Mouse (Mus musculus) WW6 (cell line): ENCODE results near the gene Fam234b.
A peak's percentile ranks its signal among the peaks of the same experiment; 100 is the strongest.

ENCODE experiments used
- DNase-seq: peaks from one replicate; pipeline ENCODE4 v3.0.0-alpha.2; 2013; ENCODE audit warnings: low read depth, low spot score

Gene Fam234b

DNA sequence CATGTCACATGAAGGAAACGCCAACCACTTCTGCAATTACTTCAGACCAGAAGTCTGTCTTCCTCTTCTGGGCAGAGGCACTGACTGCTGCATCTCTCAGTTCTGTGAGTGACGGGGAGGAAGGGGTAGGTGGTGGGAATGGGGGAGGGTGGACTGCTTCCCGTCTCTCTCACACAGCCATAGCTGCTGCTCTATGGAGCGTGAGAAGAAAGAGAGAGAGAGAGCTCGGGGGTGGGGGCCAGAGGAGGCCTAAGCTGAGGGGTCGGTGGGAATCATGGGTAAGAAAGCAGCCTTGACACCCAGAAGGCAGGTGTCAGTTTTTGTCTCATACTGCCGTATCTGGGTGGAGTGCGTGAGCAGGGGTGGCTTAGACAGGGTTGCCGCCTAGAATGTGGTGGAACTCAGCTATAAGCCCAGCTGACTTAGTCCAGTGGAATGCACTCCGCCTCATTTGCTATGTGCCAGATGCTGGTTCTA, 30.7 kb downstream of the Fam234b start:
- DNase-seq: no peak

DNA sequence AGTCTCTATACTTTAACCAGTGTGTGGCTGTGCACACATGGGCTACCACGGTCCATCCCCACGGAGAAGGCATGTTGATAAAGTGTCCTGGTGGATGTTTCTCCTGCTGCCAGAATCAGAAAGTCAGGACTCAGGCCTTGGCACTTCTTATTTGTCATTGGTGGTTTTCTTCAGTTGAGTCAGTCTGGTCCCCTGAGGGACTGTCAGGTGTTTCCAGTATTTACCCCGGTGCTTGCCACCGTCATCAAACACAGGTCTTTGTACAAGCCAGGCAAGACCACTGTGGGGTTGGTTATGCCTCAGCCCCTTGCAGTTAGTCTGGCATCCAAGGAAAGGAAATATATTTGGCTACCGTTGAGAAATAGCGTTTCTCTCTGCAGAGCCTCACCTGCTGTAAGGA, 32.8 kb downstream of the Fam234b start:
- DNase-seq: no peak

DNA sequence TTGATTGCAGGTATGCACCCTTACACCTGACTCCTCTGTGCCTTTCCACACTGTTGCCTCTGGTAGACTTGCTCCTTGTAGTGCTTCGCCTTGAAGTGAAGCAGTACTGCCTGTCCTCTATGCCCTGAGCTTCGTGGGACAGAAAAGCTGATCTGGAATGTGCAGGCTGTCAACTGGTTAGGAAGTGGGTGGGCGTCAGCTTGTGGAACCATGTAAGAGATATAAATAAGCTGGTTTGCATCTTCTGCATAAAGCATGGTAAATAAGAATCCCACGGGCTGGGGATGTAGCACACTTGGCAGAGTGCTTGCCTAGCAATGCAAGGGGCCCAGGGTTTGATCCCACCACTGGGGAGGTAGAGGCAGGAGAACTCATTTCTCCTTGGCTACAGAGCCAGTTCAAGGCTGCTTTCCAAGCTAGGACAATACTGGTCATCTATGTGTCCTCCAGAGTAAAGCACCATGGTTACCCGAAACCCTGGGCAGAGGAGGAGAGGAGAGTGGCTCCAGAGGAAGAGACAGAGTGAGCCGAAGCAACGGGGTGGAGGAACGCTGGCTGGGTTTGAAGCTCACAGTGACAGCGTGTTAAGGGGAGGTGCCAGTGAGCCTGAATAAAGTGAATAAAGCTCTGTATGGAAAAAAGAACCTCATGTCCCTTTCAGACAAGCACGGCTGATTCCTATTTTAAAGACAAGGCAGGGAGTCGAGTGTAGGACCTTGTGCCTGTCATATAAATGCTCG, 34.8 kb downstream of the Fam234b start:
- no peak for DNase-seq

- DNase-seq: no peak
Measured at GRCm38 (mm10) chr6:135235742-135236141, 38.0 kb downstream of the Fam234b start.

DNA sequence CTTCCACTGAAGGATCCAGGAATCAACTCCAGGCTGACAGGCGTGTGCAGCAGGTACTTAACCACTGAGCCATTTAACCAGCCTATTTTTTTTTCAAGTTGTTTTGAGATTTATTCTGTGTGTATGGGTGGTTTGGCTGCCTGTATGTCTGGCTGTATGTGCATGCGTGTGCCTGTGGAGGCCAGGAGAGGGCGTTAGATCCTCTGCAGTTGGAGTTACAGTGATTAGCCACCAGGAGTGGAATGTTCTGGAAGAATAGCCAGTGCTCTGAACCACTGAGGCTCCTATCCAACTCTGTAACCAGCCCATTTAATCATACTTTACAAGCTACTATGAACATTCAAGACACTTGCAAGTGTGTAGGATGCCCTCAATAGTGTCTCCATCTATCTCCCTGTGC, 38.8 kb downstream of the Fam234b start:
- no peak for DNase-seq

DNA sequence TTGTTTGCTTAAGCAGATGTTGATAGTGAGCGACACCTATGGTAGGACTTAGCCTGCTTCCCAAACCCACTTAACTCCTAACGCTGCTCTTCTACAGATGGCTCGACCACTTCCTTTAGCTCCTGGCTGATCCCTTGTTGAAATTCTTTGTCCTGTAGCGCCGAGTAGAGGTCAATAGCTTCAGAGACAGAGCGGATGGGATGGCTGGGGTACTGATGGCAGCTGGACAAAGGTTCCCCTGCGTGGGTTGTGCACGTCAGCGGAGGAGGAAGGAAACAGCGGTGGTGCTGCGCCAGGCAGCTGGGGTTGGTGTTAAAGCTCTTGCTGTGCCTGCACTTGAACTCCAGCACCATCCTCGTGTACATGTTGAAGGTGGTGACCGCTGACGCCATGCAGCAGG, 39.5 kb downstream of the Fam234b start:
- no peak for DNase-seq

GRCm38 (mm10) chr6:135238211-135238610, 40.4 kb downstream of the Fam234b start:
- no peak for DNase-seq

DNA sequence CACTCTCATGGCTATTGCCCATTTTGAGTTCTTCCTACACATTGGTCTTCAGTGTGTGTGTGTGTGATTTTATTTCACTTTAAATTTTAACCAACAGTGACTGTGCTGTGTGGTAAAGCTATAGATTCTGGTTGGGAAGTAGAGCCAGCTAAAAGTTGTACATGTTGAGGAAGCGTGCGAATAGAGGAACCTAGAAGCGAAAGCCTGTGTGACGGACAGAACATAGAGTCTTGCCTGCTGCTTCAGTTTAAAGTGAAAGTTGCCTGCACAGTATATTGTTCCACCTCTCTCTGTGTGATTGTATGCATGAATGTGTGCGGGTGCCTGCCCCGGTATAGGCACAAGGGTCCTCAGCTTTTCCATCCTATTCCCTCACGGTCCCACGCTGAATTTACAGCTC, 42.6 kb downstream of the Fam234b start:
- DNase-seq: no peak

DNA sequence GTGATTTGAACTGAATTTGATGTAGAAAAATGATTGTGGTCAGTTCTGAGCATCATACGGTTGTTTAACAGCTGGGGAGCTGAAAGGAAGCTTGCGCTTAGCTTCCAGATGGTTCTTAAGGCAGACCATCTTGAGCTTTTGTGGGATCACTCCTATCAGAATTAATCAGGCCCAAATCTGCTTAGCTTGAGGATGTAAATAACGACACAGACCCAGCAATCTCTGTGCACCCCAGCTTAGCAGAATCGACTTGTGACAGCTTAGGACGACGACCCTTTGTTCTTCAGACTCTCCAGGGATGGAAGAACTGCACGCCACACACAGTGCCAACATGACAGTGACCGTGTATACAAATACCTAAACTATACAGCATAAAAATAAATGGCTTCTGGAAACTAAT, 47.8 kb downstream of the Fam234b start:
- DNase-seq: no peak

GRCm38 (mm10) chr6:135247861-135248260, 50.1 kb downstream of the Fam234b start:
- DNase-seq: no peak

DNA sequence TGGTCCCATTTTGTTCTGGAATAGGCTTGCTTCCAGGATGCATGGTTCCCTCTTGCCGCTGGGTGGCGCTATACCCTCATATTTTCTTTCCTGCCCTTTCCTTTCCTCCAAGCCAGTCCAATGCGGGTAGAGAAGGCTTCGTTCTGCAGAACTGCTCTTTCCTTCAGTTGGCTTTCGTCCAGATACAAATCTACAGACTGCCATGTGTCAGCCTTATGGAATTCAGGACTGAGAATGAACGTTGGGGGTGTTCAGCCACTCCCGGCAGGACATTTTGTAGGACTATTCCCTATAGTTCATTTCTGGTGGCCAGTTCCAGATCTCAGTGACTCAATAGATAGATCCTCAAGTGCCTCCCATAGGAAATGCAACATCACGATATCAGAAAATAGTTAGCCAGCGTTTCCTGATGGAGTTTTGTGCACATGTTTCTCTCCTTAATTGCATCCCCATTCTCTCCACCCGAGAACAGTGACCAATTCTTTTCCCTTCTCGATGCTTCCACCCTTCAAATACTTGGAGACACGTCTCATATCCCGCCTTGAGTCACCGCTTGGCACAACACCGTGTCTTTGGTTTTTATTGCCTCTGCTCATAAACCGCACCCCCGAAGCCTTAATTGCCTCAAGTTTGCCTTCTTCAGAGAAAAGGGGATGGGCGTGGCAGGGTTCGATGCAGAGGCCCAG, 52.2 kb downstream of the Fam234b start:
- peak; percentile 40 for DNase-seq

GRCm38 (mm10) chr6:135250926-135251699, 53.3 kb downstream of the Fam234b start:
- DNase-seq: no peak

- no peak for DNase-seq
Measured at GRCm38 (mm10) chr6:135251849-135252727, 54.3 kb downstream of the Fam234b start.

DNA sequence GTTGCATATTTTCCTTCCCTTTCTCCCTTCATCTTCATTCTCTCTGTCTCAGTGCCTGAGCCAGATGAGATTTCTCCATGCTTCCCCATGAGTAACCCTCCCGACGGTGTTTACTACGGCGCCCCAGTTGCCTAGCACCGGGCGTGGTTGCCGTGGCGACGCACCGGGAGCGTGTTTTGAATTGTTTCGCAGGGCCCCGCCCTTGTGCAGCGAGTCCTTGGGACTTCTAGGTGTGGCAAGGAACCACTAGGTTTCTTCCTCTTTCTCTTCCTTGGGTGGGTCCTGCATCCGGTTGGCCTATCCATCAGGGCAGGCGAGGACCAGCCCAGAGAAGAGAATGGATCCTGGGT, 54.9 kb downstream of the Fam234b start:
- DNase-seq: peak; percentile 91

- no peak for DNase-seq
Measured at GRCm38 (mm10) chr6:135254153-135254552, 56.4 kb downstream of the Fam234b start, which contains the start of gene Gsg1. Gene Gsg1, minus strand, starts transcription at chr6:135254351.

- DNase-seq: no peak
Measured at GRCm38 (mm10) chr6:135260435-135260834, 62.7 kb downstream of the Fam234b start.

GRCm38 (mm10) chr6:135261124-135261523, 63.3 kb downstream of the Fam234b start:
- no peak for DNase-seq

- DNase-seq: no peak
Measured at GRCm38 (mm10) chr6:135262565-135262964, 64.8 kb downstream of the Fam234b start.

DNA sequence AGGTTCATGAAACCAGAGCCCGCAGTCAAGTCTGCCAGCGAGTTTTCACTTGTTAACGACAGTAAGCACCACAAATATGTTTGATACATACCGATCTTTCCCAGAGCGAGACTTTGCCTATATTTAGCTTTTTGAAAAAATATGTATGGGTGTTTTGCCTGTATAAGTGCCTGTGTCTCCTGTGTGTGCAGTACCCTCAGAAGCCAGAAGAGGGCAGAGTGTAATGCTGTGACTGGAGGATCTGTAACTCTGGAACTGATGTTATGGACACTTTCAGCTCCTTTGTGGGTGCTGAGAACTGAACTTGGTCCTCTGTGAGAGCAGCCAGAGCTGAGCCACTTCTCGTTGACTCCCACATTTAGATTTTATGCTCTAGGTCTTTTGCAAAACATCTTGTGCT, 66.4 kb downstream of the Fam234b start:
- DNase-seq: no peak

DNA sequence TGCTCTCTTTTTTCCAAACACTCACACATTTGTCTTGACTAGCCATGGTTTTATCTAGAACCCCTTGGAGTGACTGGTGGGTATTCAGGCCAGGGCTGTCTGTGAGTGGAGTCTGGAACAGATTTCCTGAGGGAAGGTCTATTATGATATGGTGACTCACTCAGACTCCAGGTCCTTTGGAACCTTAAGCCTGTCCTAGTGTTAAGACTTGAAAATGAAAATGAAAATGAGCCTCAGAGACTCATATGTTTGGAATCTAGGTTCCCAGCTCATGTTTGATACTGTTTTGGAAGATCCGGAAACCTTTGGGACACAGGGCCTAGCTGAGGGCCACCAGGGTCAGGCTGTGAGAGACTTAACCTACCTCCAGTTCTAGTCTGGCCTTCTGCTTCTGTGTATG, 68.3 kb downstream of the Fam234b start:
- no peak for DNase-seq

DNA sequence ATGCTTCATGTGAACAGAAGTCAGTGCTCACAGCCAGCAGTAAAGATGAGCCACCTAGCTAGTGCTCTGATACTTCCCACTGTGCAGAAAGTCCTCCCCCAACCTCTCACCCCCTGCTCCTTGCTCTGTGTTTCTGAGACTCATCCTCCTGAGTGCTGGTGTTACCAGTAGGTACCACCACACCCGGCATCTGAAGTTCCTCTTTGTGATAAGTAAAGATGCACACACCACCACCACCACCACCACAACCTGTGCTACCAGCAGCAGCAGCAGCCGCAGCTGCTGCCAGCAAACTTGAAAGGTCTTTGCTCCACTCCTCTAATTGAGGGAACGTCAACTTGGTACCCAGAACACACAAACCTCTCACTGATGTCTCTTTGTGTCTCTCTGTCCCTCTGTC, 69.4 kb downstream of the Fam234b start:
- no peak for DNase-seq
